Mouse (Mus musculus): ENCODE data around the gene Shisa7. TPM values are rescaled to one million over a fixed set of nuclear protein-coding genes. Genes with fewer than 3 reads are reported as not detected.

Shisa7 gene
- total RNA-seq (2023) = under 1 TPM; 0.23 to 0.36 TPM

GRCm38 (mm10) chr7:4844245-4844916 lies at the start of gene Shisa7:
TSS of gene Shisa7 (minus strand) at chr7:4844696.

GRCm38 (mm10) chr7:4876753-4877221 lies 32.3 kb upstream of the Shisa7 start, which contains the start of gene Isoc2a:
TSS of gene Isoc2a (plus strand) at chr7:4877153.

GRCm38 (mm10) chr7:4870133-4870532 lies 25.6 kb upstream of the Shisa7 start, which contains the start of gene Isoc2b:
TSS of gene Isoc2b (minus strand) at chr7:4870258.

GRCm38 (mm10) chr7:4812303-4813104 lies 32.0 kb downstream of the Shisa7 start, which contains the start of gene Ube2s:
TSS of gene Ube2s (minus strand) at chr7:4812590.

GRCm38 (mm10) chr7:4792278-4793212 lies 52.0 kb downstream of the Shisa7 start, which contains the start of gene Rpl28:
TSS of gene Rpl28 (plus strand) at chr7:4792874.

GRCm38 (mm10) chr7:4789436-4789935 lies 55.0 kb downstream of the Shisa7 start, which contains the start of gene Tmem238:
TSS of gene Tmem238 (minus strand) at chr7:4789656.

GRCm38 (mm10) chr7:4782759-4783158 lies 61.7 kb downstream of the Shisa7 start, which contains the start of the genes Il11 and Tmem190:
TSS of gene Il11 (minus strand) at chr7:4782859.
TSS of gene Tmem190 (plus strand) at chr7:4782937.

Other genes with a start within 250 kb of the Shisa7 start
- gene Ptprh, start 240.7 kb downstream of the Shisa7 start, total RNA-seq (2023) = not detected
- gene Tmem86b, start 213.3 kb downstream of the Shisa7 start, total RNA-seq (2023) = 10 to 100 TPM; 56.1 to 82.6 TPM
- gene Ppp6r1, start 185.7 kb downstream of the Shisa7 start, total RNA-seq (2023) = 100 to 1,000 TPM; 269 to 275 TPM
- 10 to 100 TPM; 56.0 to 66.8 TPM for gene Hspbp1, start 159.6 kb downstream of the Shisa7 start, total RNA-seq (2023)
- gene Brsk1, start 154.1 kb downstream of the Shisa7 start, total RNA-seq (2023) = not detected
- under 1 TPM; 0.21 to 0.76 TPM for gene Tmem150b, start 119.4 kb downstream of the Shisa7 start, total RNA-seq (2023)
- gene Kmt5c, start 104.6 kb downstream of the Shisa7 start, total RNA-seq (2023) = 10 to 100 TPM; 66.9 to 85.4 TPM
- gene Cox6b2, start 91.6 kb downstream of the Shisa7 start, total RNA-seq (2023) = 1 to 10 TPM; 2.1 to 4.0 TPM
- not detected for gene Fam71e2, start 73.4 kb downstream of the Shisa7 start, total RNA-seq (2023)
- gene Il11, start 61.8 kb downstream of the Shisa7 start, total RNA-seq (2023) = not detected
- not detected for gene Tmem190, start 61.8 kb downstream of the Shisa7 start, total RNA-seq (2023)
- 1 to 10 TPM; 1.4 to 2.7 TPM for gene Tmem238, start 55.0 kb downstream of the Shisa7 start, total RNA-seq (2023)
- gene Rpl28, start 51.8 kb downstream of the Shisa7 start, total RNA-seq (2023) = 1,000 to 10,000 TPM; 2,356 to 2,505 TPM
- 100 to 1,000 TPM; 160 to 166 TPM for gene Ube2s, start 32.1 kb downstream of the Shisa7 start, total RNA-seq (2023)
- gene Isoc2b, start 25.6 kb upstream of the Shisa7 start, total RNA-seq (2023) = 1 to 10 TPM; 4.1 to 4.2 TPM
- gene Isoc2a, start 32.5 kb upstream of the Shisa7 start, total RNA-seq (2023) = 10 to 100 TPM; 10.4 to 13.5 TPM
- not detected for gene Gm36210, start 61.8 kb upstream of the Shisa7 start, total RNA-seq (2023)
- 10 to 100 TPM; 30.9 to 32.3 TPM for gene Zfp628, start 70.5 kb upstream of the Shisa7 start, total RNA-seq (2023)
- gene Nat14, start 77.3 kb upstream of the Shisa7 start, total RNA-seq (2023) = 10 to 100 TPM; 10.5 to 10.7 TPM
- gene Ssc5d, start 81.1 kb upstream of the Shisa7 start, total RNA-seq (2023) = 1 to 10 TPM in 1 of 2 experiments, under 1 TPM in 1; 0.73 to 1.3 TPM
- 1 to 10 TPM in 1 of 2 experiments, not detected in 1; 1.4 TPM for gene Sbk2, start 119.7 kb upstream of the Shisa7 start, total RNA-seq (2023)
- not detected for gene Sbk3, start 126.5 kb upstream of the Shisa7 start, total RNA-seq (2023)
- gene Zfp579, start 151.5 kb upstream of the Shisa7 start, total RNA-seq (2023) = 10 to 100 TPM; 33.7 to 35.1 TPM
- 10 to 100 TPM; 16.2 to 17.2 TPM for gene Zfp524, start 169.7 kb upstream of the Shisa7 start, total RNA-seq (2023)
- gene Fiz1, start 170.0 kb upstream of the Shisa7 start, total RNA-seq (2023) = 10 to 100 TPM; 49.3 to 54.1 TPM
- not detected for gene Gm44973, start 170.8 kb upstream of the Shisa7 start, total RNA-seq (2023)
- gene Zfp865, start 175.7 kb upstream of the Shisa7 start, total RNA-seq (2023) = 10 to 100 TPM; 56.0 to 56.5 TPM
- 1 to 10 TPM in 1 of 2 experiments, not detected in 1; 1.2 TPM for gene Ccdc106, start 175.9 kb upstream of the Shisa7 start, total RNA-seq (2023)
- under 1 TPM in 1 of 2 experiments, not detected in 1; 0.55 TPM for gene 4632433K11Rik, start 189.4 kb upstream of the Shisa7 start, total RNA-seq (2023)
- 1 to 10 TPM; 5.9 TPM for gene Zfp784, start 193.8 kb upstream of the Shisa7 start, total RNA-seq (2023)
- 1 to 10 TPM; 5.6 to 7.3 TPM for gene Zfp580, start 206.8 kb upstream of the Shisa7 start, total RNA-seq (2023)
- gene U2af2, start 217.4 kb upstream of the Shisa7 start, total RNA-seq (2023) = 100 to 1,000 TPM; 454 to 464 TPM
- 100 to 1,000 TPM; 107 to 112 TPM for gene Epn1, start 235.5 kb upstream of the Shisa7 start, total RNA-seq (2023)